Mouse (Mus musculus): Measurements from ENCODE around the gene Dtl. TPM values are rescaled to one million over a fixed set of nuclear protein-coding genes. Genes with fewer than 3 reads are reported as not detected.
A peak's percentile ranks its signal among the peaks of the same experiment; 100 is the strongest.

The Dtl gene
- 61.5 and 62.7 TPM in 2 replicates for polyA plus RNA-seq (2014; fragmentation: Nextera tagmentation; extraction: Ambion mirVana)

GRCm38 (mm10) chr1:191575458-191576247, at the start of gene Dtl, which contains the start of gene Ints7:
TSS of gene Dtl (minus strand) at chr1:191575544.
TSS of gene Ints7 (plus strand) at chr1:191575636.
- Histone ChIP-seq H3K27me3 (ENCODE audit: control insufficient read depth, insufficient read depth, low read length) (no peaks in the 10 kb centered on the region), H3K4me1 (ENCODE audit: control insufficient read depth, insufficient read depth, low read length) (peaks cover 19% of the 10 kb centered on the region), H3K9me3 (ENCODE audit: control insufficient read depth, low read depth, low read length) (no peaks in the 10 kb centered on the region), H3K27ac (ENCODE audit: low read length) (peak within 1 kb of the TSS; percentile 98), H3K36me3 (ENCODE audit: control insufficient read depth, insufficient read depth, low read length) (no peaks in the 10 kb centered on the region), H3K4me2 (replicated peaks; ENCODE audit: low read depth, low read length) (peak within 1 kb of the TSS; percentile 79), H3K4me3 (ENCODE audit: low read depth, low read length) (peak within 1 kb of the TSS; percentile 82), H3K9ac (replicated peaks; ENCODE audit: low read depth, low read length) (peak within 1 kb of the TSS; percentile 82)
- ATAC-seq (ENCODE audit: insufficient number of reproducible peaks, insufficient read depth, low FRiP score, low read depth) = peak; percentile 98
- under 1% methylated on average over 70 of the region's 70 CpGs for WGBS

DNA sequence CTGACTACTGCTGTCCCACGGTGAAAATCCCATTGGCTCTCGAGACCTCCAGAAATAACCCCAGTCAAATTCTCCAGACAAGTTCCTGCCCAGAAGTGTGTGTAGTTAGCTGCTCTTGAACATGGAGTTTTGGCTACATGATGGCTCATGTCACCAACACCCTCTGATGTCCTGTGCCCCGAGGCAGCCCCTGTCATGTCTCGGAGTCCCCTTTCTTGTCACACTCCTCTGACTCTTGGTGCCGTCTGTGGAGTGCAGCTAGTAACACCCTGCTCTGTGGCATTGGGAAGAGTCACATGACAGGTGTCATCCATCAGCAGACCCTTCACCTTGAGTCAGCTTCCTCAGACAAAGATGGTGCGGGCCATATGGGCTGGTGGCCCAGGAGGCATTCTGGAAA, 49.7 kb upstream of the Dtl start:
- no peaks in the 10 kb centered on the region for H3K4me1 ChIP-seq (ENCODE audit: control insufficient read depth, insufficient read depth, low read length)
- H3K9me3 ChIP-seq (ENCODE audit: control insufficient read depth, low read depth, low read length) = no peaks in the 10 kb centered on the region
- no peaks in the 10 kb centered on the region for H3K27me3 ChIP-seq (ENCODE audit: control insufficient read depth, insufficient read depth, low read length)
- H3K36me3 ChIP-seq (ENCODE audit: control insufficient read depth, insufficient read depth, low read length) = peaks cover 27% of the 10 kb centered on the region; the same call in 1 of the 2 replicates
- 48% methylated on average over 6 of the region's 6 CpGs for WGBS
- H3K4me3 ChIP-seq (ENCODE audit: low read depth, low read length) = no peak overlapping the region
- no peak overlapping the region for H3K4me2 ChIP-seq (replicated peaks; ENCODE audit: low read depth, low read length)
- no peak overlapping the region for H3K27ac ChIP-seq (ENCODE audit: low read length)
- H3K9ac ChIP-seq (replicated peaks; ENCODE audit: low read depth, low read length) = no peak overlapping the region
- no peak for ATAC-seq (ENCODE audit: insufficient number of reproducible peaks, insufficient read depth, low FRiP score, low read depth)

GRCm38 (mm10) chr1:191624492-191624891, 49.1 kb upstream of the Dtl start:
- Histone ChIP-seq H3K4me2 (replicated peaks; ENCODE audit: low read depth, low read length) (no peak overlapping the region), H3K36me3 (ENCODE audit: control insufficient read depth, insufficient read depth, low read length) (peaks cover 32% of the 10 kb centered on the region; the same call in 1 of the 2 replicates), H3K9me3 (ENCODE audit: control insufficient read depth, low read depth, low read length) (no peaks in the 10 kb centered on the region), H3K4me3 (ENCODE audit: low read depth, low read length) (no peak overlapping the region), H3K27ac (ENCODE audit: low read length) (no peak overlapping the region), H3K27me3 (ENCODE audit: control insufficient read depth, insufficient read depth, low read length) (no peaks in the 10 kb centered on the region), H3K9ac (replicated peaks; ENCODE audit: low read depth, low read length) (no peak overlapping the region), H3K4me1 (ENCODE audit: control insufficient read depth, insufficient read depth, low read length) (no peaks in the 10 kb centered on the region)
- no peak for ATAC-seq (ENCODE audit: insufficient number of reproducible peaks, insufficient read depth, low FRiP score, low read depth)
- 62% methylated on average over 6 of the region's 6 CpGs for WGBS

GRCm38 (mm10) chr1:191622801-191623200, 47.5 kb upstream of the Dtl start:
- no peak overlapping the region for H3K9ac ChIP-seq (replicated peaks; ENCODE audit: low read depth, low read length)
- no peaks in the 10 kb centered on the region for H3K9me3 ChIP-seq (ENCODE audit: control insufficient read depth, low read depth, low read length)
- H3K36me3 ChIP-seq (ENCODE audit: control insufficient read depth, insufficient read depth, low read length) = peaks cover 47% of the 10 kb centered on the region
- H3K4me1 ChIP-seq (ENCODE audit: control insufficient read depth, insufficient read depth, low read length) = no peaks in the 10 kb centered on the region
- no peak overlapping the region for H3K27ac ChIP-seq (ENCODE audit: low read length)
- no peak overlapping the region for H3K4me3 ChIP-seq (ENCODE audit: low read depth, low read length)
- no peak for ATAC-seq (ENCODE audit: insufficient number of reproducible peaks, insufficient read depth, low FRiP score, low read depth)
- H3K4me2 ChIP-seq (replicated peaks; ENCODE audit: low read depth, low read length) = no peak overlapping the region
- whole genome bisulfite sequencing = 93% methylated on average over 8 of the region's 8 CpGs
- no peaks in the 10 kb centered on the region for H3K27me3 ChIP-seq (ENCODE audit: control insufficient read depth, insufficient read depth, low read length)

DNA sequence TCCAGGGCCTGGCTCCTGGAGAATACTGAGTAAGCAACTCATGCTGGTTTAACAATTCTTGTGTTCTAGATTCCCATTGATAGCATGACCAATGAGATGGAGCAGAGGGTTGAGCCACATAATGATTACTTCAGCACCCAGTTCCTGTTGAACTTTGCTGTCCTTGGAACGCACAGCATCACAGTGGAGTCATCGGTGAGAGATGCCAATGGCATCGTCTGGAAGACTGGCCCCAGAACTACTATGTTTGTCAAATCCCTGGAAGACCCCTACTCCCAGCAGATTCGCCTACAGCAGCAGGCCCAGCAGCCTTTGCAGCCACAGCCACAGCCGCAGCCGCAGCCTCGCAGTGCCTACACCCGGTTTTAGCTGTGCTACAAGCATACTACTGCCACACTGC, 45.8 kb upstream of the Dtl start:
- H3K27me3 ChIP-seq (ENCODE audit: control insufficient read depth, insufficient read depth, low read length) = no peaks in the 10 kb centered on the region
- H3K4me2 ChIP-seq (replicated peaks; ENCODE audit: low read depth, low read length) = no peak overlapping the region
- whole genome bisulfite sequencing = 88% methylated on average over 8 of the region's 8 CpGs
- H3K9me3 ChIP-seq (ENCODE audit: control insufficient read depth, low read depth, low read length) = no peaks in the 10 kb centered on the region
- no peaks in the 10 kb centered on the region for H3K4me1 ChIP-seq (ENCODE audit: control insufficient read depth, insufficient read depth, low read length)
- no peak overlapping the region for H3K4me3 ChIP-seq (ENCODE audit: low read depth, low read length)
- H3K9ac ChIP-seq (replicated peaks; ENCODE audit: low read depth, low read length) = no peak overlapping the region
- peaks cover 62% of the 10 kb centered on the region for H3K36me3 ChIP-seq (ENCODE audit: control insufficient read depth, insufficient read depth, low read length)
- ATAC-seq (ENCODE audit: insufficient number of reproducible peaks, insufficient read depth, low FRiP score, low read depth) = no peak
- H3K27ac ChIP-seq (ENCODE audit: low read length) = no peak overlapping the region

DNA sequence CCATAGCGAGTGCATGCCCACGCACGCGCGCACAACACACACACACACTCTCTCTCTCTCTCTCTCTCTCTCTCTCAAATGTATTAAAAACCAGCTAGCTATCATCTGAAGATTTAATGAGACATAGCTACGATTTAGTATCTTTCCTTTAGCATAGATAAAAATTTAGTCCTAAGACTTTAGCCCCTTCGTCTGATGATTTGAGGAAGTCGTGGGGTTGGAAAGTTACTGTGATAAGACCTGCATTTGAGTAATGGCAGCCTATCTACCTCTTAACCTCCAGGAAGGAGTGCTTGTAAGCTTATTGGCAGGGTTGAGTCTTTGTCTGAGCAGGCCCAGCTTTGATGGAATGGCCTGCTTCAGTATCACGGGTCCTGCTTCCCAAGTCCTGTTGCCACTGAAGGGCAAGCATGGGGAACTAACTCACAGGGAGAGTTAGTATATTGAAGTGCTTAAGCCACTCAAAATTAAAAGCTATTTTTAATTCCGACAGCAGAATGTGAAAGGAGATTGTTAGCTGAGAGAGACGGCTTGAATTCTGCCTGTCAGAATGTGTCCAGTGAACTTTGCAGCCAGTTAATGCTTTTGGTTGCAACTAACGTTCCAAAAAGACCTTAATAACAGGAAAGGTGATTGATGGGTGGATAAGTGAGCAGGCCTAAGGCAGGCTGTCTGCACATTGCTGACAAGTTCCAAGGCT, 42.9 kb upstream of the Dtl start:
- peaks cover 89% of the 10 kb centered on the region for H3K36me3 ChIP-seq (ENCODE audit: control insufficient read depth, insufficient read depth, low read length)
- H3K4me1 ChIP-seq (ENCODE audit: control insufficient read depth, insufficient read depth, low read length) = no peaks in the 10 kb centered on the region
- no peak overlapping the region for H3K4me3 ChIP-seq (ENCODE audit: low read depth, low read length)
- 86% methylated on average over 12 of the region's 12 CpGs for whole genome bisulfite sequencing
- H3K9me3 ChIP-seq (ENCODE audit: control insufficient read depth, low read depth, low read length) = no peaks in the 10 kb centered on the region
- no peak overlapping the region for H3K4me2 ChIP-seq (replicated peaks; ENCODE audit: low read depth, low read length)
- ATAC-seq (ENCODE audit: insufficient number of reproducible peaks, insufficient read depth, low FRiP score, low read depth) = no peak
- H3K9ac ChIP-seq (replicated peaks; ENCODE audit: low read depth, low read length) = no peak overlapping the region
- H3K27ac ChIP-seq (ENCODE audit: low read length) = no peak overlapping the region
- no peaks in the 10 kb centered on the region for H3K27me3 ChIP-seq (ENCODE audit: control insufficient read depth, insufficient read depth, low read length)

GRCm38 (mm10) chr1:191617589-191617988, 42.2 kb upstream of the Dtl start:
- no peak overlapping the region for H3K9ac ChIP-seq (replicated peaks; ENCODE audit: low read depth, low read length)
- ATAC-seq (ENCODE audit: insufficient number of reproducible peaks, insufficient read depth, low FRiP score, low read depth) = no peak
- peaks cover 92% of the 10 kb centered on the region for H3K36me3 ChIP-seq (ENCODE audit: control insufficient read depth, insufficient read depth, low read length)
- H3K9me3 ChIP-seq (ENCODE audit: control insufficient read depth, low read depth, low read length) = no peaks in the 10 kb centered on the region
- 85% methylated on average over 3 of the region's 3 CpGs for WGBS
- H3K4me3 ChIP-seq (ENCODE audit: low read depth, low read length) = no peak overlapping the region
- no peaks in the 10 kb centered on the region for H3K4me1 ChIP-seq (ENCODE audit: control insufficient read depth, insufficient read depth, low read length)
- no peak overlapping the region for H3K27ac ChIP-seq (ENCODE audit: low read length)
- H3K4me2 ChIP-seq (replicated peaks; ENCODE audit: low read depth, low read length) = no peak overlapping the region
- H3K27me3 ChIP-seq (ENCODE audit: control insufficient read depth, insufficient read depth, low read length) = no peaks in the 10 kb centered on the region

- 93% methylated on average over 8 of the region's 8 CpGs for WGBS
- no peak overlapping the region for H3K27ac ChIP-seq (ENCODE audit: low read length)
- no peaks in the 10 kb centered on the region for H3K27me3 ChIP-seq (ENCODE audit: control insufficient read depth, insufficient read depth, low read length)
- no peak overlapping the region for H3K9ac ChIP-seq (replicated peaks; ENCODE audit: low read depth, low read length)
- H3K36me3 ChIP-seq (ENCODE audit: control insufficient read depth, insufficient read depth, low read length) = peaks cover 93% of the 10 kb centered on the region
- no peak overlapping the region for H3K4me2 ChIP-seq (replicated peaks; ENCODE audit: low read depth, low read length)
- no peaks in the 10 kb centered on the region for H3K4me1 ChIP-seq (ENCODE audit: control insufficient read depth, insufficient read depth, low read length)
- no peak for ATAC-seq (ENCODE audit: insufficient number of reproducible peaks, insufficient read depth, low FRiP score, low read depth)
- H3K4me3 ChIP-seq (ENCODE audit: low read depth, low read length) = no peak overlapping the region
- H3K9me3 ChIP-seq (ENCODE audit: control insufficient read depth, low read depth, low read length) = no peaks in the 10 kb centered on the region
Observed at GRCm38 (mm10) chr1:191616245-191616644, 40.9 kb upstream of the Dtl start.

All from stomach, embryonic 14.5 days (tissue).